Mouse (Mus musculus): ENCODE data around the gene Lrfn3. TPM values are rescaled to one million over a fixed set of nuclear protein-coding genes. Genes with fewer than 3 reads are reported as not detected.

The Lrfn3 gene
- polyA plus RNA-seq, 1 experiment from 2014 or later = 8.3 TPM

GRCm38 (mm10) chr7:30336384-30336783 is 26.2 kb downstream of the Lrfn3 start:
- no peak overlapping the region for H3K4me3 ChIP-seq
- ATAC-seq (ENCODE audit: insufficient number of reproducible peaks, insufficient read depth, low FRiP score, low TSS enrichment) = no peak
- WGBS = 1% methylated on average over 9 of the region's 9 CpGs
- no peak overlapping the region for H3K27ac ChIP-seq
- no peak overlapping the region for H3K4me2 ChIP-seq (replicated peaks)
- H3K36me3 ChIP-seq = no peaks in the 10 kb centered on the region
- peaks cover 31% of the 10 kb centered on the region for H3K27me3 ChIP-seq
- no peaks in the 10 kb centered on the region; the same call in 1 of the 2 replicates for H3K4me1 ChIP-seq
- no peaks in the 10 kb centered on the region for H3K9me3 ChIP-seq
- H3K9ac ChIP-seq = no peak overlapping the region

GRCm38 (mm10) chr7:30335688-30336087 is 26.9 kb downstream of the Lrfn3 start:
- H3K4me3 ChIP-seq = no peak overlapping the region
- H3K9me3 ChIP-seq = no peaks in the 10 kb centered on the region
- no peak overlapping the region for H3K4me2 ChIP-seq (replicated peaks)
- ATAC-seq (ENCODE audit: insufficient number of reproducible peaks, insufficient read depth, low FRiP score, low TSS enrichment) = no peak
- H3K27me3 ChIP-seq = peaks cover 31% of the 10 kb centered on the region
- no peaks in the 10 kb centered on the region; the same call in 1 of the 2 replicates for H3K4me1 ChIP-seq
- 79% methylated on average over 6 of the region's 6 CpGs for WGBS
- no peaks in the 10 kb centered on the region for H3K36me3 ChIP-seq
- H3K27ac ChIP-seq = no peak overlapping the region
- no peak overlapping the region for H3K9ac ChIP-seq

- no peaks in the 10 kb centered on the region for H3K36me3 ChIP-seq
- no peaks in the 10 kb centered on the region for H3K9me3 ChIP-seq
- ATAC-seq (ENCODE audit: insufficient number of reproducible peaks, insufficient read depth, low FRiP score, low TSS enrichment) = no peak
- peaks cover 31% of the 10 kb centered on the region for H3K27me3 ChIP-seq
- H3K27ac ChIP-seq = no peak overlapping the region
- H3K4me1 ChIP-seq = no peaks in the 10 kb centered on the region; the same call in 1 of the 2 replicates
- H3K4me2 ChIP-seq (replicated peaks) = no peak overlapping the region
- 68% methylated on average over 5 of the region's 5 CpGs for WGBS
- H3K9ac ChIP-seq = no peak overlapping the region
- H3K4me3 ChIP-seq = no peak overlapping the region
These were observed 28.0 kb downstream of the Lrfn3 start for GRCm38 (mm10) chr7:30334563-30334962.

DNA sequence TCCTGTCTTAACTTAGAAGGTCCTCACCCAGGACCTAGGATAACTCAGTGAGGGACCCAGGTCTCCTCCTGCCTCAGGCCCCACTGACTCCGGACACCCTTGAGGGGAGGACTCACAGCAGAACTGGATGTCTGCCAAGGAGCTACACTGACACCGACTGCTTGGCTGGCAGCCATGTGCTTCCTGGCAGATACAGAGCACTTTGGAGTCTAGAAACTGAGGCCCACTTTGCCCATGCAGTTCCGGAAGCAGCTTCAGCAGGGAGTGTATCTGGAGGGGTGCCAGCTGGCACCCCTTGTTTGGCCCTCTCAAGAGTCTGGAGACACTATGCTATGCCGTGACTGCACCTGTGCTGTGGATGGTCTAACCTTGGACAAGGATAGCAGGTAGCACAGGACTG is 29.1 kb downstream of the Lrfn3 start:
- no peak overlapping the region for H3K4me2 ChIP-seq (replicated peaks)
- no peaks in the 10 kb centered on the region for H3K9me3 ChIP-seq
- 56% methylated on average over 4 of the region's 4 CpGs for WGBS
- H3K36me3 ChIP-seq = no peaks in the 10 kb centered on the region
- H3K27me3 ChIP-seq = peaks cover 26% of the 10 kb centered on the region
- 0 out of 2 replicates have a peak, but pooled peaks have one; percentile 36 for ATAC-seq (ENCODE audit: insufficient number of reproducible peaks, insufficient read depth, low FRiP score, low TSS enrichment)
- H3K9ac ChIP-seq = no peak overlapping the region
- H3K4me1 ChIP-seq = no peaks in the 10 kb centered on the region; the same call in 1 of the 2 replicates
- no peak overlapping the region for H3K27ac ChIP-seq
- no peak overlapping the region for H3K4me3 ChIP-seq

DNA sequence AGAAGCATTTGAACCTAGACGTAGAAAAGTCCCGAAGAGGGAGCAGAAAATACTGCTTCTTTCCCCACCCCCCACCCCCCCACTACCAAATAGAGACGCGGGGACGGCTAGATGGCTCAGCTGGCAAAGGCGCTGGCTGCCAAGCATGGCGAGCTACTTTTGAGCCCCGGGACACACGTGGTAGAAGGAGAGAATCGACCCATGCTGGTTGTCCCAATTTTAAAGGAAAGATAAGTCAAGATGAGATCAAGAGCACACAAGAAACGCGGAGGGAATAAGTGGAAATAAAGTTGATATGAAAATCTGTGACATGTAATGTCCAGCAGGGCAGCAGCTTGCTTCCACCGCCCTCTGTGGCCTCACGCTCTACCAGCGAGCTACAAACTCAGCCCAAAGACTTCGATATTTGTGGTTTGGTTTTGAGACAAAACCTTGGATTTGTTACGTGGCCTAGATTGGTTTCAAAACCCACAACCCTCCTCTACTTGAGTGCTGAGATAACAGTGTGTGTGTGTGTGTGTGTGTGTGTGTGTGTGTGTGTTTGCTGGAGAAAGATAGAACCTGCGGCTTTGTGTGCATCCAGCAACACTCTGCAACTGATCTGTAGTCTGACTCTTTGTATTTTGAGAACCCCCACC is 29.8 kb downstream of the Lrfn3 start:
- 67% methylated on average over 18 of the region's 18 CpGs for WGBS
- Histone ChIP-seq H3K9me3 (no peaks in the 10 kb centered on the region), H3K27me3 (peaks cover 26% of the 10 kb centered on the region), H3K4me3 (no peak overlapping the region), H3K9ac (no peak overlapping the region), H3K36me3 (no peaks in the 10 kb centered on the region), H3K27ac (no peak overlapping the region), H3K4me2 (replicated peaks) (no peak overlapping the region), H3K4me1 (no peaks in the 10 kb centered on the region; the same call in 1 of the 2 replicates)
- ATAC-seq (ENCODE audit: insufficient number of reproducible peaks, insufficient read depth, low FRiP score, low TSS enrichment) = no peak

- Histone ChIP-seq H3K4me3 (no peak overlapping the region), H3K9me3 (no peaks in the 10 kb centered on the region), H3K4me2 (replicated peaks) (peak overlapping the region; percentile 24), H3K36me3 (no peaks in the 10 kb centered on the region), H3K9ac (no peak overlapping the region), H3K4me1 (no peaks in the 10 kb centered on the region; the same call in 1 of the 2 replicates), H3K27me3 (peaks cover 26% of the 10 kb centered on the region), H3K27ac (no peak overlapping the region)
- WGBS = 5% methylated on average over 13 of the region's 13 CpGs
- peak; percentile 76; the same call in 1 of the 2 replicates for ATAC-seq (ENCODE audit: insufficient number of reproducible peaks, insufficient read depth, low FRiP score, low TSS enrichment)
These were observed 30.7 kb downstream of the Lrfn3 start for GRCm38 (mm10) chr7:30331887-30332286.

DNA sequence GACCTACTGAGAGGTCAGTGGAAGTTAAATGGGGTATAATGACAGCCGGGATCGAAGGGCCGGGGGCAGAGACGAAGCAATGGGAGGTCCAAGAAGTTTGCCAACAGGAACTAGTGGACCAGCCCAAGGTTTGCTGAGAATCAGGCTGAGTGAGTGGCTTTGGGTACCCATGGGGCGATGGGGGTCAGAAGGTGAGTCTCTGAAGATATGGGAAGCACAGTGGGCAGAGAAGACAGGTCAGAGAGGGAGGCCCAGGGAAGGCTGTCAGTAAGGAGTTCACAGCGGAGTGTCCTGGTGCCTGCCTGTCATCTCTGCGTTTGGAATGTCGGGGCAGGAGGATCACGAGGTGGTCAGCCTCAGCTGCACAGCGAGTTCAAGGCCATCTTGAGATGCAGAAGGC is 34.2 kb downstream of the Lrfn3 start:
- Histone ChIP-seq H3K9me3 (no peaks in the 10 kb centered on the region), H3K4me3 (no peak overlapping the region), H3K9ac (no peak overlapping the region), H3K4me1 (no peaks in the 10 kb centered on the region; the same call in 1 of the 2 replicates), H3K27ac (no peak overlapping the region), H3K4me2 (replicated peaks) (no peak overlapping the region), H3K27me3 (peaks cover 2% of the 10 kb centered on the region; the same call in 1 of the 2 replicates), H3K36me3 (no peaks in the 10 kb centered on the region)
- no peak for ATAC-seq (ENCODE audit: insufficient number of reproducible peaks, insufficient read depth, low FRiP score, low TSS enrichment)
- WGBS = 51% methylated on average over 10 of the region's 10 CpGs

- Histone ChIP-seq H3K4me1 (no peaks in the 10 kb centered on the region; the same call in 1 of the 2 replicates), H3K9ac (no peak overlapping the region), H3K36me3 (no peaks in the 10 kb centered on the region), H3K27ac (no peak overlapping the region), H3K9me3 (no peaks in the 10 kb centered on the region), H3K4me2 (replicated peaks) (no peak overlapping the region), H3K4me3 (no peak overlapping the region), H3K27me3 (0 out of 2 replicates have a peak, but pooled peaks cover 2% of the 10 kb centered on the region)
- 63% methylated on average over 15 of the region's 15 CpGs for WGBS
- ATAC-seq (ENCODE audit: insufficient number of reproducible peaks, insufficient read depth, low FRiP score, low TSS enrichment) = no peak
These were observed 35.4 kb downstream of the Lrfn3 start for GRCm38 (mm10) chr7:30327140-30327539.

- Histone ChIP-seq H3K4me1 (no peaks in the 10 kb centered on the region; the same call in 1 of the 2 replicates), H3K4me3 (no peak overlapping the region), H3K9me3 (no peaks in the 10 kb centered on the region), H3K4me2 (replicated peaks) (no peak overlapping the region), H3K27me3 (0 out of 2 replicates have a peak, but pooled peaks cover 2% of the 10 kb centered on the region), H3K27ac (no peak overlapping the region), H3K9ac (no peak overlapping the region), H3K36me3 (no peaks in the 10 kb centered on the region)
- ATAC-seq (ENCODE audit: insufficient number of reproducible peaks, insufficient read depth, low FRiP score, low TSS enrichment) = no peak
These were observed 36.1 kb downstream of the Lrfn3 start for GRCm38 (mm10) chr7:30326427-30326826.

GRCm38 (mm10) chr7:30325364-30325763 is 37.2 kb downstream of the Lrfn3 start:
- ATAC-seq (ENCODE audit: insufficient number of reproducible peaks, insufficient read depth, low FRiP score, low TSS enrichment) = no peak
- Histone ChIP-seq H3K4me1 (peaks cover 8% of the 10 kb centered on the region), H3K36me3 (no peaks in the 10 kb centered on the region), H3K9ac (no peak overlapping the region), H3K9me3 (no peaks in the 10 kb centered on the region), H3K27me3 (0 out of 2 replicates have a peak, but pooled peaks cover 2% of the 10 kb centered on the region), H3K4me2 (replicated peaks) (no peak overlapping the region), H3K27ac (no peak overlapping the region), H3K4me3 (no peak overlapping the region)
- WGBS = 40% methylated on average over 2 of the region's 2 CpGs

DNA sequence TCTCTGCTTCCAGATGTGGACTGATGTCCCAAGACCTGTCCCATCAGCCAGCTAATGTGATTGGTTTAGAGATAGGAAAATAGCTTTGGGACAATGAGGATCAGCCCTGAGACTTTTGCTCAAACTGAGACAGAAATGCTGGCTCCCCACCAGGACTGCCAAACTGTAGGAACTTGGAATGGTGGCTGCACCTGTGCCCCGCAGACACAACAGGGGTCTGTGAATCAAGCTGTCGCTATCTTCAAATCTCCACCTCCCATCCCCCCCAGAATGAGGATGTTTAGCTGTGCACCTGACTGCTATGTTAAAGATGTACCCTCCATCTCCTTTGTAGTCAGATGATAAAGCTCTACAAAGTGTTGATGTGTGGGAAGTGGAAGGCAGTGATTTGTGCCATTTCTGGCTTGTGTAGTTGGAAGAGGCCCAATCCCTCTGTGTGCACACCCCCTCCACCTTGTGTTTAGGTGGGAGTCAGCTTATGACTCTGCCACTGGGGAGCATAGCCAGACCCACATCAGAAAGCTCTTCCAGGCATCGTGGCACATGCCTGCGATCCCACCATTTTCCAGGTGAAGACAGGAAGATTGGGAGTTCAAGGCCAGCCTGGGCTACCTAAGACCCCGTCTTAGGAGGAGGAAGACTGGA is 38.1 kb downstream of the Lrfn3 start:
- peaks cover 8% of the 10 kb centered on the region for H3K4me1 ChIP-seq
- no peak overlapping the region for H3K27ac ChIP-seq
- no peak overlapping the region for H3K9ac ChIP-seq
- H3K9me3 ChIP-seq = no peaks in the 10 kb centered on the region
- H3K4me3 ChIP-seq = no peak overlapping the region
- ATAC-seq (ENCODE audit: insufficient number of reproducible peaks, insufficient read depth, low FRiP score, low TSS enrichment) = no peak
- H3K27me3 ChIP-seq = 0 out of 2 replicates have a peak, but pooled peaks cover 2% of the 10 kb centered on the region
- peaks cover under 1% of the 10 kb centered on the region; the same call in 1 of the 2 replicates for H3K36me3 ChIP-seq
- WGBS = 84% methylated on average over 5 of the region's 5 CpGs
- H3K4me2 ChIP-seq (replicated peaks) = no peak overlapping the region

- peak within 1 kb of the TSS; percentile 39; the same call in 1 of the 2 replicates for H3K9ac ChIP-seq
- H3K36me3 ChIP-seq = peaks cover 3% of the 10 kb centered on the region; the same call in 1 of the 2 replicates
- peak within 1 kb of the TSS; percentile 63 for H3K4me2 ChIP-seq (replicated peaks)
- H3K9me3 ChIP-seq = no peaks in the 10 kb centered on the region
- H3K27me3 ChIP-seq = 0 out of 2 replicates have a peak, but pooled peaks cover 1% of the 10 kb centered on the region
- peak within 1 kb of the TSS; percentile 67 for H3K4me3 ChIP-seq
- ATAC-seq (ENCODE audit: insufficient number of reproducible peaks, insufficient read depth, low FRiP score, low TSS enrichment) = no peak
- 75% methylated on average over 3 of the region's 3 CpGs for WGBS
- no peak within 1 kb of the TSS for H3K27ac ChIP-seq
- peaks cover 8% of the 10 kb centered on the region for H3K4me1 ChIP-seq
These were observed 38.8 kb downstream of the Lrfn3 start, which contains the start of gene Sdhaf1 for GRCm38 (mm10) chr7:30323795-30324194. Gene Sdhaf1, minus strand, starts transcription at chr7:30323895.
